Mouse (Mus musculus) adrenal gland, postnatal 25 days (tissue): ENCODE data around the gene Crbn. TPM values are rescaled to one million over a fixed set of nuclear protein-coding genes. Genes with fewer than 3 reads are reported as not detected.

Experiments
- DNase-seq: peaks from one replicate; pipeline ENCODE4 v3.0.0; 2021; ENCODE audit warnings: mixed read lengths
- total RNA-seq: library from RNA; stranded (reverse); gene quantifications from 2 replicates; pipeline ENCODE4 v1.2.3, GENCODE M21; 2021

Crbn gene
- total RNA-seq, 1 experiment from 2014 or later = 71.2 TPM

DNA sequence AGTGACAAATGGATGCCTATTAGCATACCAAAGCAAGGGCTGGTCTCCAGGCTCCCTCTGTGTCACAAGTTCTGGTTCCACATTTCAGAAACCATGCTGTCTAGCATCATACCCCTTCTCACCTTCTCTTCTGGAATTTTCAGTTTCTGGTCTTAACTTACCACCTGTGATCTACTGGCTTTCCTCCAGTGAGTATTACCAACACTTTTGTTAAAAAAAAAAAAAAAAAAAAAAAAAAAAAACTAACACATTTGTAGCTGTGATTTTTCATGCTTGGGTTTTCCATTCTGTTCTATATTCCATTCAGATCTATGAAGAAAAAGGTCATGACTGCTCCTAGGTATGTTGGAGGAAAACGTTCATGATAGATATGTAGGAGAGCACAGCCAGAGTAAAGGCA is 34.0 kb downstream of the Crbn start:
- no peak for DNase-seq

DNA sequence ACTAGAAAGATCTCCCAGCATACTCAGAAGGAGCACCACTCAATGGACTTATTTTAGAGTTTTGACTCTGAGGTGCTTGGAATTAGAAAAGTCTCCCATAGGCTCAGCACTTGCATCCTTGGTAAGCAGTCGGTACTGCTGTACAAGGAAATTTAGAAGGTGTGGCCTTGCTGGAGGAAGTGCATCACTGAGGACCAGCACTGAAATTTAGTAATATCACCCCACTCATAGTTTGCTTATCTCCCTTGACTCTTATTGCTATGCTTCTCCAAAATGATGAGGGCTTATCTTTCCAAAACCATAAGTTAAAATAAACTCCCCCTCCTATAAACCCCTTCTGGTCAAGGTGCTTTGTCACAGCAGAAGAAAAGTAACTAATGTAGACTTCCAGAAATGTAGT is 38.4 kb downstream of the Crbn start:
- no peak for DNase-seq

GRCm38 (mm10) chr6:106760473-106761218 is 39.2 kb downstream of the Crbn start:
- DNase-seq = no peak

GRCm38 (mm10) chr6:106758299-106758698 is 41.6 kb downstream of the Crbn start:
- no peak for DNase-seq

GRCm38 (mm10) chr6:106750291-106750690 is 49.6 kb downstream of the Crbn start:
- DNase-seq = no peak

DNA sequence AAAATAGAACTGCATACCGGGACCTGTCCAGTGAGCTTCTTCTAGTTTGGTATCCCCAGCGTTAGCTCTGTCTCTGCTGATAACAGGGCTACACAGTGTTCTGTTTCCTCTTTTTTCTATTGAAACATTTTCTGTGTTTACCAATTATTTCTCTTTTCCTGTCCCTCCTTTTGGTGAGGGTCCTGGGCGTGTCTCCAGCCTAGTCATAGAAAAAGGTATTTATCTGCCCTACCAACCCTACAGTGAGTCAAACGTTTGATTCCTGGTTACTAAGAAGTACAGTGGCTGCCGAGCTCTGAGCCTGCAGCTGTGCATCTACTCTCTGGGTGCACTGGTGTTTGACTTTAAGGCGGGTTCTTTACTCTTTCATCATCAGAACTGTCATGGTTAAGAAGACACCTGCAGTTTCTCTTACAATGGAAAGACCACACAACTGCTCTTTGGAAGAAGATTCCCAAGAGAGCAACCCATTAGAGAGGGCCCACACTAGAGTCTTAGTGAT is 50.9 kb downstream of the Crbn start, which contains the start of gene Il5ra:
Gene Il5ra, minus strand, starts transcription at position 151 of the 502 bp plus-strand sequence.
- no peak for DNase-seq

GRCm38 (mm10) chr6:106747804-106748203 is 52.1 kb downstream of the Crbn start:
- no peak for DNase-seq

- DNase-seq = no peak
Observed at GRCm38 (mm10) chr6:106747251-106747650, 52.6 kb downstream of the Crbn start.

DNA sequence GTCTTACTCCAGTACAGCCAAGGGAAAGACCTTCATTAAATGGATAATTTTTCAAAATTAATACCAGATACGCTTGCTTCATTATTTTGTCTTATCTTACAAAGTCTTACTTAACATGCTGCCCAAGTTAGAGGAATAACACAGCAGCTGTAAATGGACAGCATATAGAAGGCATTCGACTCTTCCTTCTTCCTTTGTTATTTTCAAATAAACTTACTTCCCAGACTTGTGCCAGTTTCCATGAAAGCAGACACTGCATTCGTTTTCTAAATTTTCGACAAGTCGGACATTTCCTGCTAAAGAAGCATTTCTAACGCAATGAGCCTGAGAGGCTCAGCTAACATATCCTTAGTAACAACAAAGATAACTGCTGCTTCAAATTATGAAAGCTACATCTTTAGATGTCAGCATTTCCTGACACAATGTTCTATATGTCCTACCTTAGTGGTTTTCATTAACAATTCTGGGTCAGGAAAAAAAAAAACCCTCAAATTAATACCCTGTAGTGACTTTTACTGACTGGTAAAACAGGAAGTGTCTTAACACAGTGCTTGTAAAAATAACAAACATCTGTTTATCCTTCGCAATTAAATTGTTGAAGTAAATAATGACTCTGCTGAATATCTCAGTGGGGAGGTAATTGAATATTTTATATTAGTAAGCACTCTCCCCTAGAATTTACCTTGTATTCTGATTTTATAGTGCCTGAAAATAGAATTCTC is 54.0 kb downstream of the Crbn start:
- DNase-seq = no peak

- DNase-seq = no peak
Observed at GRCm38 (mm10) chr6:106743556-106744233, 56.2 kb downstream of the Crbn start.

GRCm38 (mm10) chr6:106740244-106740825 is 59.5 kb downstream of the Crbn start:
- DNase-seq = no peak

GRCm38 (mm10) chr6:106738229-106738628 is 61.6 kb downstream of the Crbn start:
- DNase-seq = no peak

DNA sequence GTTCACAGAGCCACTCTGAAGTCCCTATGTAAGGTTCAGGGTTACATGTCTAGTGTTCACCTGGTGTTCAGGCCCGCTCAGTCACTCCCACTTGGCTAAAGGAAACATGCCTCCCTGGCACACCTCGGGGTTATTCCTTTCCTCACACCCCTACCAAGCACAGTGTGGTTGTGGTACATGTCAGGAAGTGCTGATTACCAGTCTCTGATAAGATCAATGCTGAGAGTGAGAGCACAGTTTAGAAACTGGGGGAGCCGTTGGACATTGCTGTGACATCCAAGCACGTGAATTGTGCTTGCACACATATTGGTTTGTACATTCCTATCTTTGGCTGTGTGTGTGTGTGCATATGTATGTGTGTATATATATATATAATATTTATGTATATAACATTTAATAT is 67.3 kb downstream of the Crbn start:
- DNase-seq = no peak

Other genes starting within 250 kb of the Crbn start
- not detected in 2 replicates for gene Il5ra, start 51.0 kb downstream of the Crbn start, total RNA-seq
- gene Trnt1, start 31.0 kb downstream of the Crbn start, total RNA-seq = 36.1 and 56.0 TPM in 2 replicates